Mouse (Mus musculus): ENCODE results near the gene 1700034J05Rik.

1700034J05Rik gene

DNA sequence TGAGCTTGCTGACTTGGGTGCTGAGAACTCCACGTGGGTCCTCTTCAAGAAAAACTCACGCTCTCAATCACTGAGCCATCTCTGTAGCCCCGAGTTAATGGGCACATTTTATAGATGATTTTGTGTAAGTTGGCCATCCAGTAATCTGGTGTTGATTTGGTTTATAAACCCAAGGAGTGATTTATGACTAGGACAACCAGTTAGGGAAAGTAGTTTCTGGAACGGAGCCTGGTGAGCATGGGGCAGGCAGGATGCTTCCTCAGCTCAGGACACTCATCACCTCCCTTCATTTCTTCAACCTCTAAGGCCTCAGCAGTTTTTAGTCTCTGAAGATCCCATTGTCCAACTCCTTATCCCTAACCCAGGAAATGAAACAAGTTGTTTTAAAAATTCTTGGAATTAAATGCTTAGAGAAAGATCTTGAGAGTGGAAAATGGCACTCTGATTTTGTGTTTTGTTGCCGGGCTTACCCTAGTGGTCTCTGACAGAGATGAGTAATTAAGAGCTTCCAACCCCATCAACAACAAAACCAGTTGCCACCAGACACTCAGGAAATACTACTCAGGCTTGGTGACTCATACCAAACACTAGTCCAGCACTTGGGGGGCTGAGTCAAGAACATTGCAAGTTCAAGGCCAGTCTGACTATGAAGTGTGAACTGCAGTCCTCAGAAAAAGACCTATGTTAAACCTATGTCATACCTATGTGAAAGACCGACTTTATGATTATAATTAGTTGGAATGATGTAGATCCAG, 9.4 kb upstream of the 1700034J05Rik start:
- no peak for DNase-seq (ENCODE audit: low read depth, low spot score)

DNA sequence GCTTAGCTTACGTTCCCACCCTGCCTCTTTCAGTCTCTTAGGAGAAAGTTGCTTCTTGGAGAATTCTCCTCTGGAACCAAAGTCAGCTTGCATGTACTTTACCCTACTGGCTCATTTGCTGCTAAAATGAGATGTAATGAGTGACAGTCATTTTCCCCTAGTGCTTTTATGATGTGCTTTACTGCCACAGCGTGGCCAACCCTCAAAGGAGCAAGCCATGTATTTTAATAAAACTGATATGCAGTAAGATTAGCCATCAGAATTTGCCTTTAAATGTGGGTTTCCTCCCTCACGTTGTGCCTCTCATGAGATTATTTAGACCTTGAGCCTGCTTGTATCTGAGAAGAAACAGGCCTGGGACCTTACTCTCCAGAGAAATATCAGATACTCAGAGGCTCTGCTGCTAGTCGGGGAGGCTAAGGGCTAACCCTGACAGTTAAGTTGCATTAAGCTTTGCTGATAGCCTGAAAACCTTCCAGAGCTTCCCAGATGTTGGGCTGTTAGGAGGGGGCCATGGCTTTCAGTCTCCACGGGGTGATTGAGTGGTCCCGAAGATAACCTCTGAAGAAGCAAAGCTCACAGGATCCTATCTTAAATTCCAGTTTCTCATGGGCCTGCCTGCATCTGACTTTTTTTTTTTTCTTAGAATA, 7.7 kb upstream of the 1700034J05Rik start:
- DNase-seq (ENCODE audit: low read depth, low spot score), result no peak

DNA sequence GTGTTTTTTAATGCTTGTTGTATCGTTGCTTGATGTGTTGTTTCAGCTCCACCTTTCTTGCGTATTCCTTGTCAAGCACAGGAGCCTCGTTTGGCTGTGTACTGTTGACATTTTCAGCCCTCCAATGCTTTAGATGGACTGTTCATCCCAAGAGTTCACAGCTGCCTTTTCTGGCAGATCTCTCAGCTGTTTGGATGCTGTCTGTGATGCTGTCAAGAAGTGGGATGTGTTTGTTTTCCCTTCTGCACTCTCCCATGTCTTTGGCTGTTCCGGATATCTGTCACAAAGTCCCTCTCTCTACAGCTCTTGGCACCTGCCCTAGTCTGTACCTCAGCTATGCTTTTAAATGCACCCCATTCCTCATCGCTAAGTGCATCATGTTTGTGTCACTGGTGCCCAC, 6.7 kb upstream of the 1700034J05Rik start:
- no peak for DNase-seq (ENCODE audit: low read depth, low spot score)

DNA sequence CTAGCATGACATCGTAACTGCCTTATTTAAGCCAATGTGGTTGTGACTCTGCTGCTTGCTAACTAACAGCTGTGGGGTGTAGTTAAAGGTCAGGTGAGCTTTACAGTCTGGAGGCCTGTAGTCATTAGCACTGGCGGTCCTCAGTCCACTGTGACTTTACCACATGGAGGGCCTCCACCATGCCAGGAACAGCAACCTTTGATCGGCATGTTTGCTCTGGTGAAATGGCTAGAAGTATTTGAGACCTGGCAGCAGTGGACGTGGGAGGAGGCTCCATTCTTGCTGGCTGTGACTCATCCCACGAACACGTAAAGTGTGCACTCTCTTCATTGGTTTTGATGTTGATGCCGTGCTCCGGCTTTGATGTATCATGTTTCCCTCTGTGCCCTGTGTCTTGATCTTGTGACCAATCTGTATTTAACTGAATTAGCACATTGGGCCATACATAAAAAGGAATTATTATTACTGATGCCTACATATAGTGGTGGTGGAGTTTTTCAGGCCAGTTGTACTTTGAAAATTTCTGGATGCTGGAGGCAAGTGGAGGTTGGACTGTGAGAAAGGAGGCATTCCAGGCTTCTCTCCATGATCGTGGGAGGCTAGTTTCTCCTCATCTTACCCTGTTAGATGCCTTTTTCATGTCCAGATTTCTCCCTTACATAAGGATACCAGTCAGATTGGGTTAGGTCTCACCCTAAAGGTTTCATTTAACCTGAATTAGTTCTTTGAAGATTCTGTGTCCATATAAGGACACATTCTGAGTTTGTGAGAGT, 5.9 kb upstream of the 1700034J05Rik start:
- DNase-seq (ENCODE audit: low read depth, low spot score), result peak; percentile 43

GRCm38 (mm10) chr6:146958694-146959093, 4.5 kb upstream of the 1700034J05Rik start:
- DNase-seq (ENCODE audit: low read depth, low spot score), result no peak

DNA sequence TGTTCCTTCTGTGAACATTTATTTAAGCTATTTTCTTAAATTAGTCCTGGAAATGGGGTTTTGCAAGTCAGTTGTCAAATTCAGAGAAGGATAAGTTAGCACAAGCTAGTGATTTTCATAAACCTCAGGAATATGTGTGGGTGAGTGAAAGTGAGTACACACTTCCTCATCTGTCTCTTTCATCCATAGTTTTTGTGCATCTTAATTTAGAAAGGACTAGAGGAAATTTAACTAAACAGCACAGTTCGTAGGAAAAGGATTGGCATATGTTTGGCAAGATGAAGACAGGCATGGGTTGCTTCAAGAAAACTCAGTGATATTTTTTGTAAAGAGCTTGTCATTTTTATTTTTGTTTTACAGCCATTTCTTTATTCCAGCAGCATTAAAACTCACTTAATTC, 2.7 kb upstream of the 1700034J05Rik start:
- no peak for DNase-seq (ENCODE audit: low read depth, low spot score)

- DNase-seq (ENCODE audit: low read depth, low spot score), result no peak
Observed at GRCm38 (mm10) chr6:146955896-146956295, 1.7 kb upstream of the 1700034J05Rik start.

- no peak for DNase-seq (ENCODE audit: low read depth, low spot score)
Observed at GRCm38 (mm10) chr6:146955475-146955874, 1.3 kb upstream of the 1700034J05Rik start.

GRCm38 (mm10) chr6:146950454-146950832, 3.8 kb downstream of the 1700034J05Rik start:
- no peak for DNase-seq (ENCODE audit: low read depth, low spot score)

DNA sequence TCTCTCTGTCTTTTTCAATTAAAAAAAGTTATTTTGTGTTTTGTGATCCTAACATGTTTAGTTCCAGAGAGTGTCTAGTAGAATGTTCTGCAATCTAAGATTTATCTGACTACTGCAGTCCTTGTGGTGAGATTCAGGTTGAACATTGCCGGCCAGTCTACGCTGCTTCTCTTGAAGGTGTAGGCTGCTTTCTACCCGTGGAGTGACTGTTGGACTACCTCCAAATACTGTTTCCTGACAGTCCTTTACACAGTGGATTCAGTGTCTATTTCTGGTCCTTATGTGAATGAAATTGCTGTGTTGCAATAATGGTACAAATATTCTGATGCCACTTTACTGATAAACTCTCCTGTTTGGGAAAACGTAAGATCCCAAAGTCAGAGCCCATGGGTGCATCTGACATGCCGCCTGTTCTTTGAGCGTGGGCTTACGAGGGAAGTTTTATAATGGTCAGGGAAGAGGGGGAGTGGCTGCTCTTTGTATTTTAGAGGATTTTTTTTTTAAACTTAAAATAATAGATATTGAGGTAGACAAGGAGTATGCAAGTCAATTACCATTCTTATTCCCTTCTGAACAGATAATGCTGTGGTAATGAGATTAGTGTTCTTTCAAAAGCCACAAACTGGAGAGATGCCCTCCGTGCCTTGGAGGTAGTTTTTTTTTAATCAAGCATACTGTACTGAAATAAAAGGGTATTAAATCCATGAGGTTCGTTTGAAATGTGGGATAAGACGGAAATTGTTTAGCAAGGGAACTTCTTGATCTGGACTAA, 4.4 kb downstream of the 1700034J05Rik start:
- no peak for DNase-seq (ENCODE audit: low read depth, low spot score)

DNA sequence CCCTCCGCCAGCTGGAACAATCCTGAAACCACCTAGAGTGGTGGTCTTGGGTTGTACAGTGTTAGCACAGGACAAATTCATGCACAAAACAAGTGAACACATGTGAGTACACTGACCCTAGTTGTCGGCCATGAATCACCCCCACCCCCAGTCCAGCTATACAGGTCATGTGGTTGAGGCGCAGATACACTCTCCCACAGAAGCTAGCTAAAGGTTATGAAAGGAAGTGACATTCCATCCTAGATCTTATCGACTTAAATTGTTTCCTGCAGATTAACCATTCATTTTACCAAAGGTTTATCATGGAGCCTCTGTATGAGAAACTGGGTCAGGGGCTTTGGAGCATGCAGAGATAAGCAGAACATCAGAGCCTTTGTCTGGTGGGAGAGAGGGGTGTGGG, 7.0 kb downstream of the 1700034J05Rik start:
- DNase-seq (ENCODE audit: low read depth, low spot score), result no peak

DNA sequence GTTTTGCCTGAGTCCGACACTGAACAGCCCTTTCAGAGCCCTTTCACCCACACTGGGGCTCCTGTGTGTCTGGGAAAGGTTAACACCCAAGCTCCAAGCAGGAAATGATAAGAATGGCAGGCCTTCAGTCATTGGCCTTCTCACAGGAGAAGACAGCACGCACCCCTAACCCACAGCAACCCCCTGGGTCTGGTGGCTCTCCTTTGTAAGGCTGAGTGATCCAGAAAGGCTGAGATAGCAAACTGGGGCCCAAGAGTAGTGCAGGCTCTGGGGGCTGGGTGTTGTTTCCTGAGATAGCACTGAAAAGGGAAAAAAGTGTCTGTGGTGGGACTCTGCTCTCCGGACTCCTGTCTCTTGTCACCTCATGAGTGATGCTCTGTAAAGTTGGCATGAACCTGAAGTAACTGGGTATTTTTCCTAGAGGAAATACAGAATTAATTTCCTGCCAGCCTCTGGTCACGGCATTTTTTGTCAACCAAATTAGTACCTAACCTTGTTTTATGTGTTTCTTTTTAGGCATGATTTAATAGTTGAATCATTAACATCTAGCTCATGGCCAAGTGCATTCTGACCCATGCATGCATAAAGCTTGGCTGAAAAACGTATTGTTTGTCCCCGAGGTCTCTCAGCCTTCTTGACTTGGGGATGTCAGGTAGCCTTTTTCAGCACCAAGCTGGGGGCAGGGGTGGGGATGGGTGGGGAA, 7.7 kb downstream of the 1700034J05Rik start:
- DNase-seq (ENCODE audit: low read depth, low spot score), result no peak

- DNase-seq (ENCODE audit: low read depth, low spot score), result no peak
Observed at GRCm38 (mm10) chr6:146944830-146945229, 9.4 kb downstream of the 1700034J05Rik start.

DNA sequence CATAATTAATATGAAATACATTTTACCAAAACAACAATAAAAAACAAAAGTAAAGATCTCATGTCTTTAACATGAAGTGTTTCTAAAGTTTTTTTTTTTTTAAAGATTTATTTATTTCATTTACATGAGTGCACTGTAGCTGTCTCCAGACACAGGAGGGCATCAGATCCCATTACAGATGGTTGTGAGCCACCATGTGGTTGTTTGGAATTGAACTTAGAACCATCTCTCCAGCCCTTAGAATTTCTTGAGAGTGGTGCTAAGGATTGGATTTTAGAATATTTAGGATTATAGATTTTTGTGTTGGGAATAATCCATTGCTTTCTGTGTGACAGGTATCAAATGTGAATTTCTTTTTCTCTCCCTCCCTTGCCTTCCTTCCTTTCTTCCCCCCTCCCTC, 10.2 kb downstream of the 1700034J05Rik start:
- DNase-seq (ENCODE audit: low read depth, low spot score), result no peak

- no peak for DNase-seq (ENCODE audit: low read depth, low spot score)
Observed at GRCm38 (mm10) chr6:146941505-146942275, 12.5 kb downstream of the 1700034J05Rik start.

GRCm38 (mm10) chr6:146939026-146939425, 15.2 kb downstream of the 1700034J05Rik start:
- no peak for DNase-seq (ENCODE audit: low read depth, low spot score)

DNA sequence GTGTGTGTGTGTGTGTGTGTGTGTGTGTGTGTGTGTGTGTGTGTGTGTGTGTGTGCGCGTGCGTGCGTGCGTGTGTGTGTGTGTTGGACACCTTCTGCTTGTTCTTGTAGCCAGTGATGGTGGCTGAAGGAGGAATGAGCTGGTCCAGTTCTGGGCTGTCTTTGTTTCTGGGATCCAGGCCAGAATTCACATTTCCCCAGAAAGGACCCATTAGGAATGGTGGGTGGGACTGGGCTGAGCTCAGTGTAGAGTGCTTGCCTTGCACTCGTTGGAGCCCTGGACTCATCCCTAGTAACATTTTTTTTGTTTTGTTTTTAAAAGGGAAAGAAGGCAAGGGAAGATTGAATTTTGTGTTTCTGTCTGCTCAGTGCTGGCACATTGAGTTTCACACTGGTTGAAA, 18.3 kb downstream of the 1700034J05Rik start:
- no peak for DNase-seq (ENCODE audit: low read depth, low spot score)

DNA sequence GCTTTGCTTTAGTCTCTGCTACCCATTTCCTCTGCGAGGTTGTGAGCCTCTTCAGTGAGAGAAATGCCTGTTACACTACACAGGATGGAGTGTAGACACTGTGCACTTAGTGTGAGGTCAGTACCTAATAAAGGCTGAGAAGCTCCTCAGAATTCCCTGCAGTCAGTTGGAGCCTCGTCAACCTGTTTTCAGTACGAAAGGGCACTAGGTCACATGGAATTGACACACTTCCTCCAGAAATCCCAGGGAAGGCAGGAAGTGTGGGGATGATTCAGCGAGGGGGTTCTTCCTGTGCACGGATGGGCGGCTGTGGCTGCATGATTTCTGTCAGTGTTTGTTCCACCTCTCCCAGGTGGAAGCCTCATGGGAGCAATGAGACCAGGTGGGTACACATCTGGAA, 21.1 kb downstream of the 1700034J05Rik start:
- no peak for DNase-seq (ENCODE audit: low read depth, low spot score)

DNA sequence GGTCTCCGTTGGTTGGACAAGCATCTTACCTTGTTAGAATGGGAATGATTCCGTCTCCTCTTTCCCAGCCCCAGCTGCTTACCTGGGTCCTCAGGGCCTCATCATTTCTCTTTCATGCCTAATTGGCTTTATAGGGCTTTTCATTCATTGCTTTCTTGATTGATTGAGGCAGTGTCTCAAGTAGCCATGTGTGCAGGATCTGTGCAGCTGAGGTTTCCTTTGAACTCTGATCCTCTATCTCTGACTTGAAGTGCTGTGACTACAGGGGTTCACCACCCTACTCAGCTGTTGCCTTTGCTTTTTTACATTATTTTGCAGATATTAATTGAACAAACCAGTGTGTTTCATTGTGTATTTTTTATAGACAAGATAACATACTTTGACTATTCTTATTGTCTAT, 25.2 kb downstream of the 1700034J05Rik start:
- no peak for DNase-seq (ENCODE audit: low read depth, low spot score)

DNA sequence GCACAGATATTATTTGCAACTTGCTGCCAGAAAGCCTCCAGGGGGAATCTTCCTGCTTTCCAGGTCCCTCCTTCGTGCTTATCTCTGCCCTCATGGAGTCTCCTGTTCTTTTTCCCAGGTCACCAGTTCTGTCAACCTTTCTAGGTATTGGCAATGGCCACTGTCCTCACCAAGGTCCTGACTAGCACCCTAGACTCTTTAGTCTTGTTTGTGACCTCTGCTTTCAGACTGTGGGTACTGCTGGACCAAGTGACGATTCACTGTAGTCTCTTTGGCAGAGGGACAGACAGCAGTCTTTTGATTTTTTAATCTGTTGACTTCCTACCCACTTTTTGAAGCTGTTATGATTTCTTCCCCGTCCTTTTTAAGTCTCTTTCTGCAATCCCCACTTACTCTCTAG, 26.1 kb downstream of the 1700034J05Rik start:
- DNase-seq (ENCODE audit: low read depth, low spot score), result no peak
